Mouse (Mus musculus) ZHBTc4 (cell line): ENCODE measurements around the gene Chrdl2.
A peak's percentile ranks its signal among the peaks of the same experiment; 100 is the strongest.

Experiments used
- DNase-seq: peaks from one replicate; pipeline ENCODE4 v3.0.0-alpha.2; 2011; ENCODE audit warnings: low read depth, low spot score

Chrdl2 gene

DNA sequence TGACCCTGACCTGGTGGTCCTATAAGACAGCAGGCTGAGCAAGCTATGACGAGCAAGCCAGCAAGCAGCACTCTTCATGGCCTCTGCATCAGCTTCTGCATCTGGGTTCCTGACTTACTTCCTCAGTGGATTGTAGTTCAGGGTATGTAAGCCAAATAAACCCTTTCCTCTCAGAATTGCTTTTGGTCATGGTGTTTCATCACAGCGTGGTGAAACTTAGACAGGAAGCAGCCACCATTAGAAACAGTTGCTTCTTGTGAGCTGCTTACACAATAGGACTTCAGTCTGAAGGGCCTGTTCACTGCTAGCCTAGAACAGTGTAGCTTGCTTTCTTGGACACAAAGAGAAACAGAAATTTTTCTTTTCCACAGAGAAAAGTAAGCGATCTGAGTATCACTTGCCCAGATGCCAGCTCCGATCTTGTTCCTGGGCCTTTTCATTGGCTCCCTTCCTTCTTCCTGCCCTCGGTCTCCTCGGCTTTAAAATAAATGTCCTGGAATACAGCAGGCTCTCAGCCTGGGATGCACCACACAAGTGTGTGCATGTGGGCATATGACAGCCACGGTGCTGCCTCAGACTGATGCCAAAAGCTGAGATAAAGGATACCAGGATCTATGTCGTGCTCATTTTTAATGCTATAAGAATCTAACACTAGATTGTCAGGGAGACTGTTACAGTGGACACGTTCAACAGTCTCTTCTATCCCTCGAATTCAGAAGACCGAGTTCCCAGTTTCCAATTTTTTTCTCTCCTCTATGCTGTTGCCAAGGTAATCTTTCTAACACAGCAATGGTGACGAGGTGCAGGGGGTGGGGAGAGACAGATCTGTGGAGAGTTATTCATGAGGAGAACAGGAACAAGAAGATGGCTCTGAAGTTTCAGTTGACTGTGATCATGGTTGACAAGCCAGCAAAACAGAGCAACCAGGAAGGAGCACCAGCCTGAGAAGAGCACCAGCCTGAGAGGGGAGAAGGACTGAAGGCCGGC lies 23.4 kb upstream of the Chrdl2 start:
- no peak for DNase-seq

DNA sequence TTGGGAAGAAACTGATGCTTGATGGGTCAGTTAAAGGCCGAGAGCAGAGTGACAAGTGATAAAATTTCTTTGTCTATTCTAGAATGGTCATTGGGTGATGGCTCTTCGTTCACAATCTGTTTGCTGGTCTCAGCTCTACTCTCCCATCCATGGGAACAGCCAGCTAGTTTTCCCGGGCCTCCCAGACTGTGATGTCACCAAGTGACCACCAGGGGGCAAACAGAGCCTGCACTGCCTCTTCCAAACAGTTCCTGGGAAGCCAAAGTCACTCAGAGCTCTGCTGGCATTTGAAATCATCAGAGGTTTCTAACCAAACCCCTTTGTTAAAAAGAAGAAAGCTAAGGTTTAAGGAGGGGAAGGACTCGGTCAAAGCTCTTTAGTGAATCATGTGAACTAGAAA lies 17.2 kb upstream of the Chrdl2 start:
- peak; percentile 83 for DNase-seq

DNA sequence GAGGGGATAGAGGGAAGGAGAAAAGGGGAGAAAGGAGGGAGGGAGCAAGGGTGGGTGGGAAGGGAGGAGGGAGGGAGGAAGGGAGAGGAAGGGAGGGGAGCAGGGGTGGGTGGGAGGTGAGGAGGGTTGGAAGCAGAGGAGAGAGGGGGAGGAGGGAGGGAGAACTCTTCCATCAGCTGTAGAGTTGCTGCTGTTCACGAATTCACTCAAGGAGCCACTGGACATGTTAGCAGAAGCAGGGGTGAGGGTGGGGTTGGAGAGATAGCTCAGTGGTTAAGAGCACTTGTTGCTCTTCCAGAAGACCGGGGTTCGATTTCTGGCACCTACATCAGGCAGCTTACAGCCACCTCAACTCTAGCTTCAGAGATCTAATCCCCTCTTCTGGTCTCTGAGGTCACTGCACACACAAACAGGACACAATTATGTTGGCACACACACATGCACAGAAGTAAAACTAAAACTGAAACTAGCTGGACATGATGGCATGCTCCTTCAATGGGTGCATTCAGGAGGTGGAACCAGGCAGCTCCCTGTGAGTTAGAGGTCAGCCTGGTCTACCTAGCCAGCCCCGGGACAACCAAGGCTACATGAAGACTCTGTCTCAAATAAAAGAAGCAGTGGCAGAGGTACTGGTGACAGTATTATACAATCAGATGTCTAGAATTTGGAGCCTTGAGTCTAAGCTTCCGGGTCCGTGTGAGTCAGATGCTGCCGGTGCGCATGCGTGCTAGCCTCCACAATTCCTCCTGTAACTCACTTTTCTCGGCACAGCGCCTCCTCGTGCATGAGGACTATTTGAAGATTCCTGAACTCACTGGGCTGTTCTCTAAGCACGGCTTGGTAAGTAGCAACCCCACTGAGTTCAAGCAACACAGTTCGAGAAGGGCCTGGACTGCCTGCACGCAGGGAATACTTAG lies 15.9 kb upstream of the Chrdl2 start:
- DNase-seq, result peak; percentile 93

DNA sequence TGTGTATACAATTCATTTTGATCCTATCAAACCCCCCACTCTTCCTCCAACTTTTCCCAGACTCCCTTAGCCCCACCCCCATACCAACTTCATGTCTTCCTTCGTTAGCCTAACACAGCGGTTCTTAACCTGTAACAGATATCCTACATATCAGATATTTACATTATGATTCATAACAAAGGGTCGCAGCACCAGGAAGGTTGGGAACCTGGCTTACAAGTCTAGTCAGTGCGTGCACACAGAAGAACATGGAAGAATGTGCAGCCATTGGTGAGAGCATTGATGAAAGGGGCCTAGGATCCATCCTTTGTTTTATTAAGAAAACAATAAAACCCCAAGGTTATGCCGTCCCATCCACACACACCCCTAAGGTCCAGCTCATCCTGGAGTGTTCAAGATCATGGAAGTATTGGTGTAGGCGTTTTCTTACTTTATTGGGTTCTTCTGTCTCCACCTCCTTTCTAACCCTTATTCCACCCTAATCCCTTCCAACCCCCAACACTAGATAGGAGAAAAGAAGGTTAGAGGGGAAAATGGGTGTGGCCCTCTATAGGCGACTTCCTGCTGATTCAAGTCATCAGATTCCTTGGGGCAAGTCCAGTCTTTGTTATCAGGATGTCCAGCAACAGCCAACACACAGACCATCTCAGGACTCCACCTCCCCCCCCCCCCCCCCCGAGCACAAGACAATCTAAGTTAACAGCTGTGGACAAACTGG lies 14.8 kb upstream of the Chrdl2 start:
- no peak for DNase-seq

DNA sequence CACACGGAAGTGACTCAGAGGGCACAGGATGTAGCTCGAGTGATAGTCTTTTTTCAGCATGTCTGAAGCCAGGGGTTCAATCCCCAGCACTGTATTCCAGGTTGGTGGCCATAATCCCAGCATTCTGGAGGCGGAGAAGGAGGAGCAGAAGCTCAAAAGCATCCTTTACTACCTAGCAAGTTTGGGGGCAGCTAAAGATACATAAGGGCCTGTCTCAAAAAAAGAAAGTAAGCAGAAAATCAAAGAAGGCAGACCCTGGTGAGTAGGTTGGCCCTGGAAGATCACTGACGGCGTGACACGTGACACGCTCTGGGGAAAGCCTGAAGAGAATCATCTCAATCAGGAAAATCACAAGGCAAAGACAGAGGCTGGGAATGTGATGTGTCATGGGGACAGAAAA lies 12.8 kb upstream of the Chrdl2 start:
- no peak for DNase-seq

DNA sequence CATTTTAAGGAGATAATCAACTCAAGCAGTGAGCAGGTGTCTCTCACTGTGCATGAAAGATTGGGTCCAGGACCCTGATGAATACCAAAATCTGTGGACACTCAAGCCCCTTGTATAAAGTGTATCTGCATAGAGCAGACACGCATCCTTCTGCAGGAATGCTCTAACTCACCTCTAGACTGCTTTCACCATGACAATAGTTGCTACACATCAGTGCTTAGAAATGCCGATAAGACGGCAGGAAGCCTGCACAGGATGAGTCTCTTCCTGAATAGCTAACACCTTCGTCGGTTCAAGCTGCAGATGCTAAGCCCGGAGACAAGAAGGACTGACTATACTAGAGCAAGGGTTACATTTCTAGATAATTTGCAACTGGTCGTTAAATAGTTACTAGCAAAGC lies 10.8 kb upstream of the Chrdl2 start:
- no peak for DNase-seq

DNA sequence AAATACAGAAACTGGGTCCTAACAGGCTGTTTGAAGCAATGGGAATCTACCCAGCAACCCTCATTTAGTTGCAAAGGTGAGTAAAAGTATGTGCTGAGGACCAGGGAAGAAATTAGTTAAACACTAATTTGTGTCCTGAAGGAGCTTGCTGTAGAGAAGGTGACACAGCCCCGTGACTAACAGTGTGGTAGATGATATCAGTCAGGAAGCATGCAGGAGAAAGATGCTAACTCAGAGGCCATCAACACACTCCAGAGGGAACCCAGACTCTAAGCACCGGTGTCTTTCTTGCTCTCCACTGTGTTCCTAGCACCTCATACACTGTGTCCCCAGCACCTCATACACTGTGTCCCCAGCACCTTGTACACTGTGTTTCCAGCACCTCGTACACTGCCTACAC lies 7.3 kb upstream of the Chrdl2 start:
- DNase-seq, result no peak

DNA sequence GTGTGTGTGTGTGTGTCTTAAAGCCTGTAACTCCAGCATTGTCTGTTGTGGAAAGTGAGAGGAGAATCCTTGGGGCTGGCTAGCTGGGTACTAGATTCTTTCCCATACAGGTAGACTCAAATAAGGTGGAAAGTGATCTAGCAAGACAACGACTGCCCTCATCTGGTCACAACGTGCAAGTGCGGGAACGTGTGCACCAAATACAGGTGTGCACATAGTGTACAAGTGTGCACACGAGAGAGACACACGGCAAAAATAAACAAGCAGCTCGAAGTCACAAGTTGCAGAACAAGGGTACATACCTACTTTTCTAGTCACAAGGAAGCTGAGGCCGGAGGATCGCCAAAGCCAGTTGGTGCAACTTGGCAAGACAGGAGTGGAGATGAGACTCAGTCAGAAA lies 2.2 kb upstream of the Chrdl2 start:
- peak; percentile 57 for DNase-seq

DNA sequence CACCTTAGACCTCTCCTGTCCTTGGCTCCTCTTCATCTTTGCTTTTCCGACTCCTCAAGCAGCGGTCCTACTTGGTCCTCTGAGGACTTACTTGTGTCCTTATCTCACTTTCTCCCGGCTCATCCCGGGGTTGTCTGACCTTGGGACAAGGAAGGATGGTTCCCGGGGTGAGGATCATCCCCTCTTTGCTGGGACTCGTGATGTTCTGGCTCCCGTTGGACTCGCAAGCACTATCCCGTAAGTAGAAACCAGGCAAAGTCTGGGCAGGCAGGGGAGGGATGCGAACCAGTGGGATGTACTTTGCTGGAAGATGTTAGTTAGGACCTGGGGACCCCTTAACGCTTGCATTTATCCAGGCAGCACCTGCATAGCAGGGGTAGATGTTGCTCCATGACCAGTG lies 439 bp downstream of the Chrdl2 start:
- DNase-seq, result no peak

DNA sequence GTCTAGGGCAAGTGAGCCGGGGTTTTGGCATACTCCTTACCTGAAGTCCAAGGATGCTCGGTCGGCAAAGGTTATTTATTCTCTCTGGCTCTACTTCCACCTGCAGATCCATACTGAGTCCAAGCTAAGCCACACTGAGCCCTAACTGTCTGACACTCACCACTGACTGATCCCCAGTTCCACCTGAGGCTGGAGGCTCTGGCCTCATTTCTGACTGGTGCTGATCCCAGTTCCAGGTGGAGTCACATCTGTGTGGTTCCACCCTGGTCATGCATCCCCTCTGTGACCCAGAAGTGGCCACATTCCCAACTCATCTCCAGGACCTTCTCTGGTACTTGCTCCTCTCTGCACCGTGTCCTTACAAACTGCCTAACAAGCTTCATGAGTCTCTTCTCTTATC lies 2.8 kb downstream of the Chrdl2 start:
- DNase-seq, result no peak

DNA sequence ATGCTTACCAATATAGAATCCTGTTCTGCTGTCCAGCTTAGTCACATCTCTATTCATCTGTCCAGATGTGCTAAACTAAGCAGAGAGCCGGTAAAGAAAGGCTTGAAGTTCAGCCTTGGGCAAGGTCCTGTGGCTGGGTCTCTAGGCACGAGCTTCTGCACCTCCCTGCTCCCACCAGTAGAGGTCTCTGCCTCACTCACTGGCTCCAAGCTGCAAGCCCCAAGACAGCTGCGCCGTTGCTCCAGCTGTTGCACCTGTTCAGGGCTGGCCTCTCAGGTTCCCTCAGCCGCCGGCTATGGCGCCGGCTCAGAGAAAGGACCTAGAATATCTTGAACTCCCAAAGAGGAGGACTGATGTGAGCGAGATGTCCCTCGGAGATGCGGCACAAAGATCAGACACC lies 3.7 kb downstream of the Chrdl2 start:
- DNase-seq, result peak; percentile 87

DNA sequence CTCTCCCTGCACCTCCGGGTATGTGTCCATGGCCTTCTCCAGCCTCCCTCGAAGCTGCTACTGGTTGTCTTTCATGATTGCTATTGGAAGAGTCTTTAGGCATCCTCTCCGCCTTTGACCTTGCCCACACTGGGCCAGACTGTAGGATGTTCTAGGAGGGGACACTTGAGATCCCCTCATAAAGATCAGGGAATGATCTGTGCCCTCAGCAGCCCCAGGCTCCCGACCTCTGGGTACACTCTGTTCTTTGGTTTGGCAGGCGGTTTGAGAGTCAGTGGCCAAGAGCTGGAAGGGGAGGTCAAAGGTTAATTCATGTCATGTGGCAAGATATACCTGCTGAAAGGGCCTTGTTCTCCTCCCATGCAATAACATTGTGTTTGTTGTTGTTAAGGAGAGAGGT lies 4.7 kb downstream of the Chrdl2 start:
- no peak for DNase-seq

DNA sequence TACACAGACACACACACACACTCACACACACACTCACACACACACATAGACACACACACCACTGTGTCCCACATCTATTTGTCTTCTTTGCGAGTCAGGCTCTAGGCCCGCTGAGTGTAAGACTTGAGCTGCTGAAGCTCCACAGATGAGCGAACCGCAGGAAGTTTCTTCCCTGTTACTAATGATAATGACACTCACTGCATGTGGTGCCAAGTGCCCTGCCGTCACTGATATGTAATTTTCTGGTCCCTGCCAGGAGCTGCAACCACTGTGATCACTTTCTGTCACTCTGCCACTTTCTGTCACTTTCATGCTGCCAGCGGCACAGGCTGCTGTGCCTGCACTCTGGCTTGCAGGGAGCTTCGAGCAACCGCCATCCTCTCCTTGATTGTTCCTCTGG lies 6.1 kb downstream of the Chrdl2 start:
- no peak for DNase-seq

DNA sequence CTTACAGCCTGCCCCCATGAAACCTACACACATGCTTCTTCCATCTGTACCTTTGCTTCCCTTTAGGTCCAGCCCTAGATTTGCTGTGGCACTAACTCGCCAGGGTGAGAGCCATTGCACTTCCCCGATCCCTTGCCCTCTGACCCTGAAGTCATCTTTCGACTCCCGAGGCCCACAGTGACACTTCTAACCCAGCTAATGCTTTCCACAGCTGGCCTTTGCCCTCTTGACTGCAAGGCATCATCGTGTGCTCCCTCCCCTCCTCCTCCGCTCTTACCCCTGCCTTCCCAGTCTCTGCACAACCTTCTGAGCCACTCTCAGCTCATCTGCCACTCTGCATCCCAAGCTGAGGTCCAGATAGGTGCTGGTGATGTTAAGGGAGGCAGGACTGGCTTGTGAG lies 6.5 kb downstream of the Chrdl2 start:
- DNase-seq, result no peak

DNA sequence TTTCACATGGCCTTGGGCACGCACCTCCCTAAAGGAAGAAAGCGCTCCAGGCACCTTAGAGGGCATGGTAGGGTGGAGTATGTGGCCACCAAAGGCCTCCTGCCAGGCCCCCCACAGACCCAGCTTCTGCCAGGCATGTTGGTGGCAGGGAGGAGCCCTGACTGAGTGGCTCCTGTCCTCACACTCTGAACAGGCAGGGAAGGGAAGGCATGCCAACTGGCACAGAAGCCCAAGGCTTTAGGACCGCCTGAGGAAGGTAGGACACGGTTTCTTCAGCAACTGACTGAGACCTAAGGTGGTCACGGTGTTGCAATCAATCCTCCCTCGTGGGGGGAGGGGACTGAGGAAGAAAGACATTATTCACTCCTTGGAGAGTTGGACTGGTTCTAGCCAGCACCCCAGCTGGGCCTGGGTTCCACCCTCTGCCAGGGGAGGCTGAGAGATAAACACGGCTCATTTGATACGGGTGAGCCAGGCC lies 8.2 kb downstream of the Chrdl2 start:
- peak; percentile 55 for DNase-seq

DNA sequence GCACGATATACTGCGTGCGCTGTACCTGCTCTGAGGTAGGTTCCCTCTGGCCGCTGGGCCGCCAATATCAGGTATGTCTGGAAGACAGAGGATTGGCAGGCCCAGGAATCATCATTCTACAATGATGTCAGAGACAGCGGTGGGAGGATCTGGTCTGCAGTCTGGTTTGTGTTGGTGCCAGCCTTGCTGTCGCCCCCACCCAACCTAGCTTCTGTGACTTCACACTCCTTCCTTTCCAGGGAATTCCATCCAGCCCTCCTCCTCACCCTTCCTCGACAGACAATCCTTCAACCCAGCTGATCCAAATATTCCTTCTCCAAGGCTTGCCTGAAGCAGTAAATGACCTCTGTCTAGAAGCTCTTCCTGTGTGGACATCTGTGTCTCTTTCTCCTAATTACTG lies 11.1 kb downstream of the Chrdl2 start:
- DNase-seq, result no peak

DNA sequence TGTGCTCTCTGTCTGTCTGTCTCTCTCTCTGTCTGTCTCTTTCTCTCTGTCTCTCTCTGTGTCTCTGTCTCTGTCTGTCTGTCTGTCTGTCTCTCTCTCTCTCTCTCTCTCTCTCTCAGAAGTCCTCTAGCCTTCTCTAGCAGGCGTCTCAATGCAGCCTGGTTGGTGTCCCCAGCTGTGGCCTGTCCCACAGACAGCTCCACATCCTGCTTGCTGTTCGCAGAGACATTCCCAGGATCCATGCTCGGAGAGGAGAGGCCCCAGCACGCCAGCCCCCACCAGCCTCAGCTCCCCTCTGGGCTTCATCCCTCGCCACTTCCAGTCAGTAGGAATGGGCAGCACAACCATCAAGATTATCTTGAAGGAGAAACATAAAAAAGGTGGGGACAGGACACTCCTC lies 21.4 kb downstream of the Chrdl2 start:
- DNase-seq, result no peak

DNA sequence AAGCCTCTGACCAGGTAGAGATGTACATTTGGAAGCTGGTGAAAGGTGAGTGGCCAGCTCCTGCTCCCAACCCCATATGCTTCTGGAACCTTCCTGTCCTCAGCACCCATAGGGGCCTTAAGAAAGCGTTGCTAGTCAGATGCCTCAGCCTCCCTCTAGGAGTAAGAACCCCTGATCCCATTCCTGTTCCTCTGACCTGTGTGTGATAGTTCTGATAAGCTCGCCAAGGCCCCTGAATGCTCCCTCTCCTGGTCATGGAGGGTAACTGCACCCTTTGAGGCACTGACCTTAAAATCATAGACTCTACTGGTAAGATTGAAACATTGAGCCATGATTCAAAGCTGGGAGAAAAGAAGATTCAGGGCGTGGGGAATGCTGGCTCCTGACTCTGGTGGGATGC lies 23.3 kb downstream of the Chrdl2 start:
- DNase-seq, result peak; percentile 74

DNA sequence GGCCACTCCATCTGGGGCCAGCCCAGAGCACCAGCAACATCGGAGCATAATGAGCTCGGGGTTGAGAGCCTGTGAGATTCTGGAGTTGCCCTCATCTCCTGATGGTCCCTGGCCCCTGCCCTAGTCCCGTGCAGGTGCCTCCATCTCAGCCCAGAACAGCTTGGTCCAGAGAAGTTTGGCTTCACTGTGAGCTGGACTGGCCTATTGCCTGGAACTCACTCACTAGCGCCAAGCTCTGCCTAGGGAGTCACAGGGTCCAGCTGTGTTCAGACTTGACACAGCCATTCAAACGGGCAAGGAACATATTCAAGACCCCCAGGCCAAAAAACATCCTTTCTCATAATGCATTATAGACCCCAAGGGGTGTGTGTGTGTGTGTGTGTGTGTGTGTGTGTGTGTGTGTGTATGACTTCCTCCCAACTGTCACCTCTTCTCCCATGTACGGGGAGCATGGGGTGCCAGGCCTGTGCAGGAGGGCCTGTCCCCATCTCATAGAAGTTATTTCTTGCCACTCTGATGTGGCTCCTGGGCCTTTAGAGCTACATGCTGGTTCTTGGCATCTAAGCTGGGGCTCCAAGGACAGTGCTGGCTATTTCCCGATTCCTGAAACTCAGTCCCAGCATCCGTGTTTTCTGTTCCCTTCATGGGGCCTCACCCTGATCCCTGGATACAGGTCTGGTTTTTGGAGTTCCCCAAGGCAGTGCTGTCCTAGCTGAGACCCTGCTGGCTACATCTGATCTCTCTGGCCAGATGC lies 25.2 kb downstream of the Chrdl2 start:
- no peak for DNase-seq

DNA sequence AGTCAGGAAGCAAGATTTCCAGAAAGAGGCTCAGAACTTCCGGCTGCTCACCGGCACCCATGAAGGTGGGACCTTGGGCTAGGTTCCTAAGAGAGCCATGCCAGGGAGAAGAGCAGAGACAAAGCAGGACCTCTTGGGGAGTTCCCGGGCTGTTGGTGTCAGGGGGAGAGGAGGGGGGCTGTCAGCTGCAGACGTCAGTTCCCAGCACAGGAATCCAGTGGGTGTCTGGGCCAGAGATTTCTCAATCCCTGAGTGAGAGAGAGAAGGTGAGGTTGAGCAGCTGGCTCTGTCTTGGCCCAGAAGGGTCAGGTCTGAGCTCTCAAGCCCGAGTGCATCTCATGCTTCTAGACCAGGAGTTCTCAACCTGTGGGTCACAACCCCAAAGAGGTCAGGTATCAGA lies 27.7 kb downstream of the Chrdl2 start:
- DNase-seq, result no peak
